In the genomic region with DNA sequence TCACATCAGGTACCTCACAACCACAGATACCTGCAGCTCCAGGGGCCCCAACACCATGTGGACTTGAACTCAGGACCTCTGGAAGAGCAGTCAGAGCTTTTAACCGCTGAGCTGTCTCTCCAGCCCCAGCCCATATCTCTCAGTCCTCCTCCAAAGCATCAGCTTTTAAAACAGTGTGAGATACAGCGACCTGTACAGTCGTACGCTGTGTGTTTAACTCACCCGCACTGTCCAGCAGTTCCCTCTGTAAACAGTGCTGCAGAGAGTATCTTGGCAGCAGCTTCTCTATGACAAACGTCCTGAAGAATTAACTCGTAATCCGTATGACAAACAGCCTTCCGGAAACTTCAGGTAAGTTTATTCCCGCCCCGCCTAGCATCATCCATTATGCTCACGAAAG, we compare ENCODE assay signal across 23 mouse cellular contexts. TPM values are rescaled to one million over a fixed set of nuclear protein-coding genes. Genes with fewer than 3 reads are reported as not detected.
DNase-seq lines count a peak whose midpoint lies in the region; ATAC-seq and TF ChIP-seq lines count a peak whose summit lies in the region.
"Had no signal": no experiment of that assay in that cellular context is flagged by ENCODE, and none has a peak within 500 bp of the region (broad histone marks: within the 10 kb centered on the region; RNA-seq: fewer than 3 reads in every experiment).

No protein-coding gene starts in this region.

- peaks cover 71% of the 10 kb centered on the region for H3K4me1 ChIP-seq in heart, embryonic 13.5 days
- H3K4me1 ChIP-seq in heart, adult 2 months (ENCODE audit: control insufficient read depth, insufficient read depth, low read length), result peaks cover 2% of the 10 kb centered on the region; the same call in 1 of the 2 replicates
- peaks cover 4% of the 10 kb centered on the region; the same call in 1 of the 2 replicates for H3K4me1 ChIP-seq in midbrain, embryonic 11.5 days (ENCODE audit: control insufficient read depth, insufficient read depth, low read length)
- no peaks in the 10 kb centered on the region for H3K4me1 ChIP-seq in midbrain, embryonic 15.5 days
- H3K4me1 ChIP-seq in intestine, embryonic 15.5 days (replicated peaks), result peaks cover 10% of the 10 kb centered on the region; the same call in 1 of the 2 replicates
- H3K4me1 ChIP-seq in liver, postnatal 0 days (ENCODE audit: insufficient read depth), result no peaks in the 10 kb centered on the region; the same call in 1 of the 2 replicates
- H3K4me1 ChIP-seq: embryonic facial prominence, embryonic 12.5 days had no signal

- TF ChIP-seq EP300 in heart, adult 2 months (IDR thresholded peaks at IDR 0.05; ENCODE audit: insufficient read depth, low read depth, low read length), result no peak
- TF ChIP-seq EP300 in liver, postnatal 0 days (IDR thresholded peaks at IDR 0.05; ENCODE audit: low read depth), result no peak

- H3K36me3 ChIP-seq in heart, embryonic 13.5 days, result no peaks in the 10 kb centered on the region
- H3K36me3 ChIP-seq in heart, adult 2 months (ENCODE audit: control insufficient read depth, insufficient read depth, low read length), result no peaks in the 10 kb centered on the region
- no peaks in the 10 kb centered on the region for H3K36me3 ChIP-seq in midbrain, embryonic 11.5 days (ENCODE audit: control insufficient read depth, insufficient read depth, low read length)
- H3K36me3 ChIP-seq in midbrain, embryonic 15.5 days (replicated peaks), result no peaks in the 10 kb centered on the region
- H3K36me3 ChIP-seq in intestine, embryonic 15.5 days, result no peaks in the 10 kb centered on the region
- H3K36me3 ChIP-seq in liver, postnatal 0 days (replicated peaks; ENCODE audit: insufficient read depth, low read length), result no peaks in the 10 kb centered on the region
- H3K36me3 ChIP-seq: embryonic facial prominence, embryonic 12.5 days; G1E; heart, embryonic 15.5 days had no signal

- TF ChIP-seq CTCF in heart, adult 2 months (IDR thresholded peaks at IDR 0.05), result no peak
- no peak for TF ChIP-seq CTCF in liver, postnatal 0 days (IDR thresholded peaks at IDR 0.05; ENCODE audit: low read depth)

- no peak for DNase-seq in heart, adult 2 months
- DNase-seq in midbrain, embryonic 11.5 days (ENCODE audit: low spot score, missing footprints), result peak; percentile 45
- peak; percentile 7 for DNase-seq in liver, postnatal 0 days
- DNase-seq in lung, postnatal 14 days, result no peak
- no peak for DNase-seq in ovary, postnatal 36 days (ENCODE audit: low spot score)
- DNase-seq: cerebellum, adult 11-12 months; cerebellum, postnatal 14 days; gastrocnemius, postnatal 14 days; heart, adult 18-20 months; left cerebral cortex, postnatal 4 days; right cerebral cortex, postnatal 14 days had no signal

- H3K9ac ChIP-seq in heart, embryonic 13.5 days, result no peak overlapping the region
- no peak overlapping the region for H3K9ac ChIP-seq in heart, adult 2 months (ENCODE audit: low read depth, low read length)
- H3K9ac ChIP-seq in midbrain, embryonic 11.5 days (ENCODE audit: low read length), result no peak overlapping the region
- no peak overlapping the region for H3K9ac ChIP-seq in midbrain, embryonic 15.5 days
- no peak overlapping the region for H3K9ac ChIP-seq in intestine, embryonic 15.5 days
- no peak overlapping the region for H3K9ac ChIP-seq in liver, postnatal 0 days (replicated peaks)
- H3K9ac ChIP-seq: embryonic facial prominence, embryonic 12.5 days; heart, embryonic 15.5 days had no signal

- no peaks in the 10 kb centered on the region for H3K9me3 ChIP-seq in heart, embryonic 13.5 days
- no peaks in the 10 kb centered on the region for H3K9me3 ChIP-seq in midbrain, embryonic 11.5 days (ENCODE audit: control insufficient read depth, low read length)
- H3K9me3 ChIP-seq in midbrain, embryonic 15.5 days, result no peaks in the 10 kb centered on the region
- no peaks in the 10 kb centered on the region for H3K9me3 ChIP-seq in intestine, embryonic 15.5 days
- H3K9me3 ChIP-seq in liver, postnatal 0 days (ENCODE audit: low read length), result no peaks in the 10 kb centered on the region
- H3K9me3 ChIP-seq: embryonic facial prominence, embryonic 12.5 days; G1E; heart, embryonic 15.5 days had no signal

- no peak overlapping the region for H3K4me3 ChIP-seq in heart, embryonic 13.5 days
- H3K4me3 ChIP-seq in heart, adult 2 months, result no peak overlapping the region
- no peak overlapping the region for H3K4me3 ChIP-seq in midbrain, embryonic 11.5 days (ENCODE audit: low read depth, low read length)
- no peak overlapping the region for H3K4me3 ChIP-seq in midbrain, embryonic 15.5 days
- H3K4me3 ChIP-seq in intestine, embryonic 15.5 days (replicated peaks), result no peak overlapping the region
- H3K4me3 ChIP-seq in liver, postnatal 0 days (ENCODE audit: low read depth, low read length), result no peak overlapping the region
- H3K4me3 ChIP-seq: embryonic facial prominence, embryonic 12.5 days; erythroblast, embryonic 14.5 days; heart, embryonic 15.5 days had no signal

- no peak overlapping the region for H3K4me2 ChIP-seq in heart, embryonic 13.5 days
- no peak overlapping the region for H3K4me2 ChIP-seq in midbrain, embryonic 11.5 days
- no peak overlapping the region for H3K4me2 ChIP-seq in midbrain, embryonic 15.5 days
- no peak overlapping the region for H3K4me2 ChIP-seq in intestine, embryonic 15.5 days (replicated peaks)
- no peak overlapping the region for H3K4me2 ChIP-seq in liver, postnatal 0 days (ENCODE audit: low read depth, low read length)
- H3K4me2 ChIP-seq: embryonic facial prominence, embryonic 12.5 days; heart, embryonic 15.5 days had no signal

- H3K27ac ChIP-seq in heart, embryonic 13.5 days (replicated peaks), result peak overlapping the region; percentile 39; the same call in 1 of the 2 replicates
- H3K27ac ChIP-seq in heart, adult 2 months, result no peak overlapping the region
- H3K27ac ChIP-seq in midbrain, embryonic 11.5 days (ENCODE audit: low read depth, low read length), result no peak overlapping the region
- no peak overlapping the region for H3K27ac ChIP-seq in midbrain, embryonic 15.5 days
- H3K27ac ChIP-seq in intestine, embryonic 15.5 days, result no peak overlapping the region
- no peak overlapping the region for H3K27ac ChIP-seq in liver, postnatal 0 days (ENCODE audit: low read depth)
- H3K27ac ChIP-seq: embryonic facial prominence, embryonic 12.5 days; heart, embryonic 15.5 days; macrophage had no signal

- no peaks in the 10 kb centered on the region for H3K27me3 ChIP-seq in heart, embryonic 13.5 days (replicated peaks)
- H3K27me3 ChIP-seq in heart, adult 2 months (ENCODE audit: control insufficient read depth, insufficient read depth, low read length), result no peaks in the 10 kb centered on the region
- no peaks in the 10 kb centered on the region for H3K27me3 ChIP-seq in midbrain, embryonic 11.5 days (ENCODE audit: control insufficient read depth, insufficient read depth, low read length)
- H3K27me3 ChIP-seq in midbrain, embryonic 15.5 days (replicated peaks), result no peaks in the 10 kb centered on the region
- H3K27me3 ChIP-seq in intestine, embryonic 15.5 days (replicated peaks), result no peaks in the 10 kb centered on the region
- no peaks in the 10 kb centered on the region for H3K27me3 ChIP-seq in liver, postnatal 0 days (ENCODE audit: insufficient read depth, low read length)
- H3K27me3 ChIP-seq: CH12.LX; embryonic facial prominence, embryonic 12.5 days; heart, embryonic 15.5 days; Patski had no signal

- 72% methylated on average over 12 of the region's 12 CpGs for WGBS in heart, embryonic 13.5 days
- WGBS in heart, adult 2 months, result 73% methylated on average over 12 of the region's 12 CpGs
- 89% methylated on average over 12 of the region's 12 CpGs for WGBS in midbrain, embryonic 11.5 days
- WGBS in midbrain, embryonic 15.5 days, result 83% methylated on average over 12 of the region's 12 CpGs
- 28% methylated on average over 12 of the region's 12 CpGs for WGBS in intestine, embryonic 15.5 days
- WGBS in liver, postnatal 0 days (ENCODE audit: insufficient replicate concordance), result 77% methylated on average over 12 of the region's 12 CpGs

- ATAC-seq in heart, embryonic 13.5 days (ENCODE audit: extremely low read depth, insufficient number of reproducible peaks, low FRiP score, low TSS enrichment), result no peak
- no peak for ATAC-seq in midbrain, embryonic 11.5 days (ENCODE audit: low FRiP score)
- ATAC-seq in midbrain, embryonic 15.5 days (replicated peaks), result no peak
- ATAC-seq in intestine, embryonic 15.5 days, result peak; percentile 60
- no peak for ATAC-seq in liver, postnatal 0 days
- ATAC-seq: forebrain, embryonic 16.5 days; hindbrain, embryonic 16.5 days; Patski had no signal

- intact Hi-C loops in heart, adult 2 months (cut with DNase I), result no loop called here

- TF ChIP-seq POLR2A in heart, adult 2 months (IDR thresholded peaks at IDR 0.05; ENCODE audit: insufficient read depth, low read depth, low read length), result no peak

- no peaks in the 10 kb centered on the region for H3K79me2 ChIP-seq in heart, adult 2 months (replicated peaks; ENCODE audit: control insufficient read depth, insufficient read depth, low read length)

RNA-seq across cellular contexts. Expression of a gene that starts 16.3 kb away (rescaled TPM):
- polyA plus RNA-seq in heart, embryonic 13.5 days (2015; fragmentation: Nextera tagmentation; extraction: Ambion mirVana), result 283 and 325 TPM in 2 replicates
- 10 to 100 TPM; 65.8 to 74.1 TPM for total RNA-seq in heart, adult 2 months (2021)
- polyA plus RNA-seq in heart, adult 2 months (2012; rRNA removed), result 155 and 162 TPM in 2 replicates
- polyA plus RNA-seq in midbrain, embryonic 11.5 days (2014; fragmentation: Nextera tagmentation; extraction: Ambion mirVana), result 516 and 544 TPM in 2 replicates
- 219 and 237 TPM in 2 replicates for polyA plus RNA-seq in midbrain, embryonic 15.5 days (2015; fragmentation: Nextera tagmentation; extraction: Ambion mirVana)
- polyA plus RNA-seq in intestine, embryonic 15.5 days (2015; fragmentation: Nextera tagmentation; extraction: Ambion mirVana), result 366 and 397 TPM in 2 replicates
- polyA plus RNA-seq in liver, postnatal 0 days (2015; fragmentation: Nextera tagmentation; extraction: Ambion mirVana), result 86.8 and 101 TPM in 2 replicates

RNA-seq across cellular contexts. Expression of a gene that starts 27.6 kb away (rescaled TPM):
- polyA plus RNA-seq in heart, embryonic 13.5 days (2015; fragmentation: Nextera tagmentation; extraction: Ambion mirVana), result 38.3 and 41.4 TPM in 2 replicates
- total RNA-seq in heart, adult 2 months (2021), result 10 to 100 TPM; 20.4 to 20.6 TPM
- polyA plus RNA-seq in heart, adult 2 months (2012; rRNA removed), result 3.4 and 6.1 TPM in 2 replicates
- polyA plus RNA-seq in midbrain, embryonic 11.5 days (2014; fragmentation: Nextera tagmentation; extraction: Ambion mirVana), result 95.1 and 102 TPM in 2 replicates
- polyA plus RNA-seq in midbrain, embryonic 15.5 days (2015; fragmentation: Nextera tagmentation; extraction: Ambion mirVana), result 60.0 and 61.1 TPM in 2 replicates
- polyA plus RNA-seq in intestine, embryonic 15.5 days (2015; fragmentation: Nextera tagmentation; extraction: Ambion mirVana), result 57.0 and 63.2 TPM in 2 replicates
- 19.4 and 19.7 TPM in 2 replicates for polyA plus RNA-seq in liver, postnatal 0 days (2015; fragmentation: Nextera tagmentation; extraction: Ambion mirVana)

RNA-seq across cellular contexts. Expression of a gene that starts 43.7 kb away (rescaled TPM):
- 7.8 and 8.0 TPM in 2 replicates for polyA plus RNA-seq in heart, embryonic 13.5 days (2015; fragmentation: Nextera tagmentation; extraction: Ambion mirVana)
- 1 to 10 TPM; 4.7 to 6.9 TPM for total RNA-seq in heart, adult 2 months (2021)
- polyA plus RNA-seq in heart, adult 2 months (2012; rRNA removed), result 7.5 and 7.6 TPM in 2 replicates
- 1.9 and 2.9 TPM in 2 replicates for polyA plus RNA-seq in midbrain, embryonic 11.5 days (2014; fragmentation: Nextera tagmentation; extraction: Ambion mirVana)
- 2.7 and 3.7 TPM in 2 replicates for polyA plus RNA-seq in midbrain, embryonic 15.5 days (2015; fragmentation: Nextera tagmentation; extraction: Ambion mirVana)
- 8.7 and 9.0 TPM in 2 replicates for polyA plus RNA-seq in intestine, embryonic 15.5 days (2015; fragmentation: Nextera tagmentation; extraction: Ambion mirVana)
- polyA plus RNA-seq in liver, postnatal 0 days (2015; fragmentation: Nextera tagmentation; extraction: Ambion mirVana), result 2.7 and 3.4 TPM in 2 replicates

Comparison
In these comparisons a context has a peak if more than half of its experiments do, and no peak if none do; other contexts are left out.
1. DNase-seq: peak in midbrain, embryonic 11.5 days (single experiment) and liver, postnatal 0 days (single experiment); none in heart, adult 2 months (0 of 2), lung, postnatal 14 days (single experiment) and ovary, postnatal 36 days (single experiment).